Mouse (Mus musculus): ENCODE results near the gene Adarb2. TPM values are rescaled to one million over a fixed set of nuclear protein-coding genes. Genes with fewer than 3 reads are reported as not detected.

Adarb2 gene
- total and polyA plus RNA-seq, 3 experiments: 0.42 to 0.57 TPM; not detected in 1

GRCm38 (mm10) chr13:8800576-8800975, 597.9 kb downstream of the Adarb2 start:
- no peaks in the 10 kb centered on the region for H3K36me3 ChIP-seq (ENCODE audit: control insufficient read depth in 1 of 2, insufficient read depth in 2 of 2, low read length in 2 of 2)
- H3K27me3 ChIP-seq (ENCODE audit: control insufficient read depth in 1 of 2, insufficient read depth in 2 of 2, low read length in 2 of 2): no peaks in the 10 kb centered on the region
- H3K4me1 ChIP-seq (ENCODE audit: control insufficient read depth in 1 of 2, insufficient read depth in 2 of 2, low read length in 2 of 2): no peaks in the 10 kb centered on the region
- H3K4me3 ChIP-seq (ENCODE audit: control insufficient read depth in 1 of 2, insufficient read depth in 1 of 2, low read depth in 2 of 2, low read length in 2 of 2): no peak overlapping the region
- no peaks in the 10 kb centered on the region for H3K79me2 ChIP-seq (ENCODE audit: control insufficient read depth, insufficient read depth, low read length, poor library complexity)
- no peak for DNase-seq (ENCODE audit: low read depth, low spot score)
- no peak overlapping the region for H3K27ac ChIP-seq (ENCODE audit: control insufficient read depth, low read depth, low read length)
- H3K9ac ChIP-seq (ENCODE audit: control insufficient read depth, low read depth, low read length, poor library complexity, severe bottlenecking): no peak overlapping the region
- no peak for TF ChIP-seq ZMIZ1 (IDR thresholded peaks at IDR 0.05; ENCODE audit: low read depth, low read length)
- no peak for TF ChIP-seq NRF1 (IDR thresholded peaks at IDR 0.05; ENCODE audit: insufficient read depth, low read depth, low read length, poor library complexity, severe bottlenecking)
- TF ChIP-seq MYB (IDR thresholded peaks at IDR 0.05; ENCODE audit: low read depth, low read length): no peak
- no peak for TF ChIP-seq ZC3H11A (IDR thresholded peaks at IDR 0.05; ENCODE audit: low read depth, low read length)
- H3K9me3 ChIP-seq (replicated peaks; ENCODE audit: insufficient read depth, low read length): no peaks in the 10 kb centered on the region

- no peaks in the 10 kb centered on the region for H3K79me2 ChIP-seq (ENCODE audit: control insufficient read depth, insufficient read depth, low read length, poor library complexity)
Measured at GRCm38 (mm10) chr13:8805931-8806330, 603.3 kb downstream of the Adarb2 start.

More at GRCm38 (mm10) chr13:8805931-8806330, 603.3 kb downstream of the Adarb2 start:
- Histone ChIP-seq H3K4me1 (ENCODE audit: control insufficient read depth in 1 of 2, insufficient read depth in 2 of 2, low read length in 2 of 2) (no peaks in the 10 kb centered on the region), H3K9me3 (replicated peaks; ENCODE audit: insufficient read depth, low read length) (no peaks in the 10 kb centered on the region), H3K4me3 (ENCODE audit: control insufficient read depth in 1 of 2, insufficient read depth in 1 of 2, low read depth in 2 of 2, low read length in 2 of 2) (no peak overlapping the region), H3K36me3 (ENCODE audit: control insufficient read depth in 1 of 2, insufficient read depth in 2 of 2, low read length in 2 of 2) (0 out of 4 replicates have a peak, but pooled peaks cover 0 to 2% of the 10 kb centered on the region in 2 experiments), H3K27ac (ENCODE audit: control insufficient read depth, low read depth, low read length) (no peak overlapping the region), H3K9ac (ENCODE audit: control insufficient read depth, low read depth, low read length, poor library complexity, severe bottlenecking) (no peak overlapping the region), H3K27me3 (ENCODE audit: control insufficient read depth in 1 of 2, insufficient read depth in 2 of 2, low read length in 2 of 2) (no peaks in the 10 kb centered on the region)
- TF ChIP-seq GABPA (IDR thresholded peaks at IDR 0.05; ENCODE audit: low read depth, low read length) (no peak), MXI1 (IDR thresholded peaks at IDR 0.05; ENCODE audit: low read depth, low read length) (no peak), NELFE (IDR thresholded peaks at IDR 0.05; ENCODE audit: low read depth, low read length) (no peak), MYB (IDR thresholded peaks at IDR 0.05; ENCODE audit: low read depth, low read length) (no peak), MEF2A (IDR thresholded peaks at IDR 0.05; ENCODE audit: extremely low read depth, insufficient replicate concordance, low read depth, low read length, poor library complexity, severe bottlenecking) (no peak), POLR2AphosphoS2 (IDR thresholded peaks at IDR 0.05; ENCODE audit: low read length) (no peak), MAZ (IDR thresholded peaks at IDR 0.05; ENCODE audit: low read depth, low read length) (no peak), EP300 (IDR thresholded peaks at IDR 0.05; ENCODE audit: low read depth in 1 of 2, low read length in 2 of 2) (no peak), USF2 (IDR thresholded peaks at IDR 0.05; ENCODE audit: borderline replicate concordance in 1 of 2, insufficient read depth in 1 of 2, low read depth in 1 of 2, low read length in 2 of 2) (no peak), POLR2A (IDR thresholded peaks at IDR 0.05; ENCODE audit: control insufficient read depth in 1 of 2, insufficient read depth in 1 of 2, low read depth in 1 of 2, low read length in 2 of 2, poor library complexity in 1 of 2) (no peak), E2F4 (IDR thresholded peaks at IDR 0.05; ENCODE audit: borderline replicate concordance, low read depth, low read length) (no peak), KAT2A (conservative IDR thresholded peaks at IDR 0.05; ENCODE audit: low read depth, low read length) (no peak), HCFC1 (IDR thresholded peaks at IDR 0.05; ENCODE audit: low read depth, low read length) (no peak), TBP (IDR thresholded peaks at IDR 0.05; ENCODE audit: low read depth, low read length) (no peak), RCOR1 (IDR thresholded peaks at IDR 0.05; ENCODE audit: low read depth, low read length) (no peak), TAL1 (IDR thresholded peaks at IDR 0.05; ENCODE audit: low read length) (no peak)
- DNase-seq (ENCODE audit: low read depth, low spot score): no peak
